Mouse (Mus musculus): ENCODE measurements around the gene Knop1.

DNA sequence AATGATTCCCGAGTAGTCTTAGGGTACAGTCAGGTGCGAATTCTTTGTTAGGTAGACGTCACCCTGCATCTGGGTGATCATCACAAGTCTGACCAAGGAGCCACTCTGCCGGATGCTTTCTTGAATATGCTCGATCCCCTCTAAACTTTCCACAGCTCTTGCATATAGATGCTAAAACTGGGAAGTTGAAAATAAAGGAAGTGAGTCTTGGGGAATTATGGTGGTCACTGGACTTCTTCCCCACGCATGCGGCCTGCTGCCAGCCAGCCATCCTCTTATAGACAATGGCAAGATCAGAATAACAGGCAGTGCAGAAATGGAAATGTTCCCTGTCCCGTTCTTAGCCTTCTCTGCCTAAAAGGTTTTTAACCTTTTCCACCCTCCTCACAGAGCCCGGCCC, 47.8 kb upstream of the Knop1 start:
- TF ChIP-seq POLR2A (IDR thresholded peaks at IDR 0.05; ENCODE audit: borderline replicate concordance, extremely low read depth, insufficient read depth, insufficient read length, poor library complexity, severe bottlenecking), result no peak
- no peak for TF ChIP-seq CTCF (IDR thresholded peaks at IDR 0.05; ENCODE audit: borderline replicate concordance, extremely low read depth, insufficient read depth, insufficient read length)

Measured in brain, embryonic 14.5 days (tissue).